Mouse (Mus musculus): Measurements from ENCODE around the gene Slc13a5. TPM values are rescaled to one million over a fixed set of nuclear protein-coding genes. Genes with fewer than 3 reads are reported as not detected.

Slc13a5 gene
- total RNA-seq, 2 experiments from 2014 or later, result 13.0 to 17.8 TPM

DNA sequence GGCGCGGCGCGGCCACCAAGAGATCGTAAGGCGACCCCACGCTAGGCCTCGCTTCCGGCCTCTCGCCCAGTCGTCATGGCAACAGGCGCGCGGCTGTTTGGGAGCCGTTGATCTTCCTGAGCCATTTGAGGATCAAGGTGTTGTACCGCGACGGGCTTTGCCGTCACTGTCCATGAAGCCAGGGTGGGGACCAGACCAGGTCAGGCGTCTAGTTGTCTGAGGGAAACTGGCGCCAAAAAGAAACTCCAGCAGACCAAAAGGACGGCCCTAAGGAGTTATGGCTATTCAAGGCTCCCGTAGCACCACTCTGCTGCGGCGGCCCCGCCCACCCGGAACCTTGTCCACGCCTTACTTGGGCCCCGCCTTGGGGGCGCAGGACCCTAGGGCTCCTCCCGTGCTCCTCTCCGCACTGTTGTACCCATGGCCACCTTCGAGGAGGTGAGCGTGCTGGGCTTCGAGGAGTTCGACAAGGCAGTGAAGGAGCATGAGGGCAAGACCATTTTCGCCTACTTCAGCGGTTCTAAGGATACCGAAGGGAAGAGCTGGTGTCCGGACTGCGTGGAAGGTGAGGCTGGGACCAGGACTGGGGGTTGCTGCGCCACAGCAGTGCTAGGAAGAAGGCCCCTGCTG lies 59.7 kb downstream of the Slc13a5 start, which contains the start of the genes 4933427D14Rik and Txndc17:
TSS of gene 4933427D14Rik (minus strand) at position 256 of the 630 bp plus-strand sequence.
TSS of gene Txndc17 (plus strand) at position 344 of the 630 bp plus-strand sequence.
- DNase-seq (ENCODE audit: low spot score in 2 of 2), result peak; percentile 73 to 83

- DNase-seq (ENCODE audit: low spot score in 2 of 2), result peak; percentile 29 to 45
Observed at GRCm38 (mm10) chr11:72206341-72207203, 60.5 kb downstream of the Slc13a5 start, which contains the start of gene Gm43951. Gene Gm43951, minus strand, starts transcription at chr11:72206840.

DNA sequence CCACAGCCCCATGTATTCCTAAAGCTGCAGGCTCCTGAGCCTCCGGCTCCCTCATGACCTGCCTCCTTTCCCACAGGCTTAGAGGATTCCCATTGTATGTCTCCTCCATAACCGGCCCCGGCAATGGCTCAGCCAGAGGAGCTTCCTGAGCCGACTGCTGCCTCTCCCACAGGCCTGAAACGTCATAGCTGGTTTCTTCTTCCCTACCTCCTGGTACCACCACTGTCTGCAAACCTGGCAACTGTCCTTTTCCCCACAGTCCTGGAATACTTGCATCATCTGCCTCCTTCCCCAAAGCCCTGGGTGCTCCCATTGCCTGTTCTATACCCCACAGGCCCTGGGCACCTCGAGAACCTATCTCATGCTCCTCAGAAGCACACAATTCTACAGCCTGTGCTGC lies 61.8 kb downstream of the Slc13a5 start:
- no peak for DNase-seq (ENCODE audit: low spot score in 2 of 2)

GRCm38 (mm10) chr11:72203440-72203839 lies 63.6 kb downstream of the Slc13a5 start:
- no peak for DNase-seq (ENCODE audit: low spot score in 2 of 2)

DNA sequence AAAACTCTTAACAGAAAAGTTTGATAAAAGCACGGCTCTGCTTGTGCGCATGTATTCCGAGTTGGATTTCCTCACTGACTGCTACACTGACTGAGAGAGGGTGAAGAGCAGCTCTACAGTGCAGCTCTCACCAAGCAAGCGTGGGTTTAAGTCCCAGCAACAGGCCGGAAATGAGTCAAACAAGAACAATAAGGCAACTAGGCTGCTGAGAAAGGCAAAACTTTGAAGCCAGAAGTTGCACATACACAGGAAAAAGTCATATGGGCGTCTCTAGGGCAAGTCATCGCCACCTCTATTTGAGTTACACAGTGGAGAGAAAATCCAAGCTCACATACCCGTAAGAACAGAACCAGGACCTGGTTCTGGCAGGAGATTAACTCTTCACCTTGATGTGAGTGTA lies 70.5 kb downstream of the Slc13a5 start:
- no peak for DNase-seq (ENCODE audit: low spot score in 2 of 2)

- DNase-seq (ENCODE audit: low spot score in 2 of 2), result no peak
Observed at GRCm38 (mm10) chr11:72194259-72194658, 72.8 kb downstream of the Slc13a5 start.

Other genes with a start within 250 kb of the Slc13a5 start
- not detected for gene Aipl1, start 229.7 kb downstream of the Slc13a5 start, total RNA-seq (2021)
- gene Pimreg, start 225.2 kb downstream of the Slc13a5 start, total RNA-seq (2021), result 1 to 10 TPM; 3.6 to 3.7 TPM
- gene Pitpnm3, start 131.4 kb downstream of the Slc13a5 start, total RNA-seq (2021), result 10 to 100 TPM; 17.5 to 17.8 TPM
- gene Gm43951, start 60.4 kb downstream of the Slc13a5 start, total RNA-seq (2021), result 10 to 100 TPM; 11.2 to 14.3 TPM
- 10 to 100 TPM; 23.4 to 24.3 TPM for gene 4933427D14Rik, start 59.8 kb downstream of the Slc13a5 start, total RNA-seq (2021)
- 10 to 100 TPM; 55.1 to 56.5 TPM for gene Txndc17, start 59.7 kb downstream of the Slc13a5 start, total RNA-seq (2021)
- gene Med31, start 51.6 kb downstream of the Slc13a5 start, total RNA-seq (2021), result 10 to 100 TPM; 14.3 to 15.8 TPM
- 1 to 10 TPM; 1.9 to 2.5 TPM for gene Xaf1, start 34.4 kb upstream of the Slc13a5 start, total RNA-seq (2021)
- gene Fbxo39, start 47.2 kb upstream of the Slc13a5 start, total RNA-seq (2021), result not detected
- 1 to 10 TPM; 2.5 to 4.7 TPM for gene Tekt1, start 95.2 kb upstream of the Slc13a5 start, total RNA-seq (2021)
- gene Smtnl2, start 144.5 kb upstream of the Slc13a5 start, total RNA-seq (2021), result 1 to 10 TPM; 4.5 to 5.0 TPM
- not detected for gene Ggt6, start 168.3 kb upstream of the Slc13a5 start, total RNA-seq (2021)
- 10 to 100 TPM; 50.2 to 55.0 TPM for gene Mybbp1a, start 174.1 kb upstream of the Slc13a5 start, total RNA-seq (2021)
- gene Spns2, start 222.7 kb upstream of the Slc13a5 start, total RNA-seq (2021), result 10 to 100 TPM; 58.4 to 59.6 TPM

Data from layer of hippocampus, postnatal 10 days (tissue).